Mouse (Mus musculus): Measurements from ENCODE around the gene Gsta4.
"Not testable (repeated sequence)": the region's sequence is repeated elsewhere in the genome, so short reads cannot be mapped to it uniquely, and the experiment has no call there.

DNA sequence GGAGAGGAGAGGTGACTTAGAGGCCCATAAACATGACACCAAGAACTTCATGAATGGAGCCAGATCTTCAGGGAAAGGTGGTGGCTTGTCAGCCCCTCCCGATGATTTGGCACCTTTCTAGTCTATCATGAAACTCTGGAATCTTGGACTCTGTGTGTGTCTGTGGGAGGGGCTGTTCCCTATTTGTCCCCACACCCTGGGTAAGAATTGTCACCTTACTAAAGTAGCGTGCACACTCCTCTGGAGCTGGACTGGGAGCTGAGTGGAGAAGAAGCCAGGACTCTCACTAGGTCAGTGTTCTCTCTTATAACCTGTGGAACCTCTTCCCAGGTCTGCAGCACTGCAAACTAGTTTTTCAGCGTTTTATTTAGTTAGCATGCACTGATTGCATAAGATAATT, 74.3 kb downstream of the Gsta4 start, which contains the start of gene Gm3776:
- TF ChIP-seq POLR2A (IDR thresholded peaks at IDR 0.05; ENCODE audit: low read depth, low read length); CTCF (IDR thresholded peaks at IDR 0.05; ENCODE audit: extremely low read depth, insufficient read depth, insufficient read length, insufficient replicate concordance): not testable (repeated sequence)

All from spleen, adult 2 months (tissue).